Mouse (Mus musculus) midbrain, embryonic 12.5 days (tissue): ENCODE data around the gene Gfod1. TPM values are rescaled to one million over a fixed set of nuclear protein-coding genes. Genes with fewer than 3 reads are reported as not detected.

ENCODE experiments used
- ATAC-seq: fragments of 200-750 bp; cut with Nextera tagmentation; 2 replicates; pipeline ENCODE4 v1.8.0; 2017; ENCODE audit warnings: low read depth, moderate TSS enrichment, moderate library complexity; ENCODE audit not compliant: low FRiP score
- H3K27ac ChIP-seq: fragments of 300-500 bp; sonication (generic); replicated peaks from 2 replicates; pipeline ENCODE4 v1.5.1; 2016; ENCODE audit warnings: mild to moderate bottlenecking
- H3K27me3 ChIP-seq: fragments of 300-500 bp; sonication (generic); 2 replicates; pipeline ENCODE4 v1.6.1; 2016; ENCODE audit warnings: mild to moderate bottlenecking
- H3K36me3 ChIP-seq: fragments of 300-500 bp; sonication (generic); 2 replicates; pipeline ENCODE4 v1.6.1; 2016
- H3K4me1 ChIP-seq: fragments of 300-500 bp; sonication (generic); 2 replicates; pipeline ENCODE4 v1.6.1; 2016
- H3K4me2 ChIP-seq: fragments of 300-500 bp; sonication (generic); replicated peaks from 2 replicates; pipeline ENCODE4 v1.6.1; 2016; ENCODE audit warnings: mild to moderate bottlenecking, moderate library complexity
- H3K4me3 ChIP-seq: fragments of 300-500 bp; sonication (generic); 2 replicates; pipeline ENCODE4 v1.5.1; 2016; ENCODE audit warnings: mild to moderate bottlenecking
- H3K9ac ChIP-seq: fragments of 300-500 bp; sonication (generic); replicated peaks from 2 replicates; pipeline ENCODE4 v1.6.1; 2016; ENCODE audit warnings: mild to moderate bottlenecking, moderate library complexity
- H3K9me3 ChIP-seq: fragments of 300-500 bp; sonication (generic); 2 replicates; pipeline ENCODE4 v1.6.1; 2016; ENCODE audit warnings: mild to moderate bottlenecking
- WGBS: fragments of 180-500 bp; shearing (Covaris S2); methylation state at CpG from one replicate; pipeline ENCODE4 v1.1.7; 2016; 5-methylcytosine and 5-hydroxymethylcytosine counted together
- polyA plus RNA-seq: library from polyadenylated mRNA; unstranded; fragments of >200 nt; fragmentation: Nextera tagmentation; extraction: Ambion mirVana; gene quantifications from 2 replicates; pipeline ENCODE4 v1.2.1, GENCODE M21; 2016

Gene Gfod1
- polyA plus RNA-seq, 1 experiment from 2014 or later, result 1.6 TPM

DNA sequence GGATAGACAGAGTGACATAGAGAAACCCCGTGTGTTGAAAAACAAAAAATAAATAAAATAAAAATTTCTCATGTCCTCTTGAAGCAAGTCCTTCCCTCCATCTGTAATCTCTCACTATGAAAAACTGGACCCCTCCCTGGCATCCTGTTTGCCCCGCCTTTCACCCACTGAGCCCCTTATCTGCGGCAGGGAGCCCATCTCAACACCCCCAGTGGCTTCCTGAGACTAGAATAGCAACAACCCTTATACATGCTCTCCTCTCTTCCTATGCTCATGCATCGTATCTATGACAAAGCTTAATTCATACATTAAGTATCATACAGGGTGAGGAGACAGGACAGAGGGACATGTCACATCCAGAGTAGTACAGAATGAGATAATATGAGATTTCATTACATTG, 68.0 kb downstream of the Gfod1 start:
- H3K9me3 ChIP-seq, result no peaks in the 10 kb centered on the region
- H3K4me1 ChIP-seq, result peaks cover 13% of the 10 kb centered on the region
- H3K27me3 ChIP-seq, result no peaks in the 10 kb centered on the region
- no peak for ATAC-seq
- no peak overlapping the region for H3K4me3 ChIP-seq
- no peak overlapping the region for H3K9ac ChIP-seq
- WGBS, result 77% methylated on average over 4 of the region's 4 CpGs
- peak overlapping the region; percentile 42; the same call in 1 of the 2 replicates for H3K27ac ChIP-seq
- H3K36me3 ChIP-seq, result no peaks in the 10 kb centered on the region
- no peak overlapping the region for H3K4me2 ChIP-seq

DNA sequence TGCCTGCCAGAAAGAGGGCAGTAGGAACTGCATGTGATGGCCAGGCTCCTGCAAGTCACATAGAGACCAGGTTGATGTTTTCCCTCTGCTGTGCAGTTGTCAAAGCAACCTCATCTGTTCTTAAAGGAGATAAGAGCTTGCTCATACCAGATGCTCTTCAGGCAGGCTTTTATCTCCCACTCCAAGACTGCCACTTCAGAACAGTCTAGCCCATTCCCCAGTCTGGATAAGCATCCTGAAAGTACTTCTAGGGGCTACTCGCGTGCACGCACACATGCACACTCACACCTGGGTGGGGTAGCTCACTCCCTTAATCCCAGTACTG, 68.4 kb downstream of the Gfod1 start:
- no peak overlapping the region for H3K4me3 ChIP-seq
- no peaks in the 10 kb centered on the region for H3K27me3 ChIP-seq
- ATAC-seq, result peak; percentile 34; the same call in 1 of the 2 replicates
- WGBS, result 70% methylated on average over 3 of the region's 3 CpGs
- H3K4me1 ChIP-seq, result peaks cover 9% of the 10 kb centered on the region
- no peak overlapping the region for H3K4me2 ChIP-seq
- no peak overlapping the region for H3K9ac ChIP-seq
- H3K27ac ChIP-seq, result peak overlapping the region; percentile 42; the same call in 1 of the 2 replicates
- H3K9me3 ChIP-seq, result no peaks in the 10 kb centered on the region
- H3K36me3 ChIP-seq, result no peaks in the 10 kb centered on the region

DNA sequence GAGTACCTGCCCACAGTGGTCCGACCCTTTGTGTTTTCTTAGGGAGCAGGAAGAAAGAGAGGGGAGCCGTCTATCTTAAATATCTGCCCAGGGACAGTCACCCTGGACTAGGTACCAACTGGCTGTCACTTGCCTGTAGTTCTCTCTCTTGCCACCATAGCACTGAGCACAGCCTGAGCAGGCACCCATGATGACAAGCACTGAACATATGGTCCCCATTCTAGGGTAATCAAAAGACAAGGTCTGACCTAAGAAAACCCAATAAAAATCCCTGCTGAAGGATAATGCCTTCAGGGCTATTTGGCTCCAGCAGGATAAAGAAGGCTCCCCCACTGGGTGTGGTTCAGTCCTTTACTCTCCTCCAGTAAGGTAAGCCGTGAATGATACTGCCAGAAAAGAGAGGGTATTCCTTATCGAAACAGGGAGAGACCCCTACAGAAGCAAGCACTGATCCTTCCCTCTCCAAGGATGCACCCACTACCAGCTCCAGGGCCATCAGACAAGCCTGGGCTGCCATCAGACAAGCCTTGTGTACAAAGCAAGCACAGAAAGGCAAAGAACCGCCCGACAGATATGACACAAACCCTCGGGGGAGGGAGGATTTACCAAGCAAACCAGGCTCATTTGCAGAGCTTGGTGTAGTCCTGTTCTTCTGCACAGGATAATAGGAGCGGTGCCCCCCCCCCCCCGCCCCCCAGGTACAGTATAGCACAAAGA, 68.9 kb downstream of the Gfod1 start:
- Histone ChIP-seq H3K27me3 (no peaks in the 10 kb centered on the region), H3K9ac (no peak overlapping the region), H3K9me3 (no peaks in the 10 kb centered on the region), H3K36me3 (no peaks in the 10 kb centered on the region), H3K4me3 (no peak overlapping the region), H3K27ac (peak overlapping the region; percentile 42; the same call in 1 of the 2 replicates), H3K4me1 (peaks cover 9% of the 10 kb centered on the region), H3K4me2 (no peak overlapping the region)
- ATAC-seq, result no peak
- 62% methylated on average over 9 of the region's 9 CpGs for WGBS

DNA sequence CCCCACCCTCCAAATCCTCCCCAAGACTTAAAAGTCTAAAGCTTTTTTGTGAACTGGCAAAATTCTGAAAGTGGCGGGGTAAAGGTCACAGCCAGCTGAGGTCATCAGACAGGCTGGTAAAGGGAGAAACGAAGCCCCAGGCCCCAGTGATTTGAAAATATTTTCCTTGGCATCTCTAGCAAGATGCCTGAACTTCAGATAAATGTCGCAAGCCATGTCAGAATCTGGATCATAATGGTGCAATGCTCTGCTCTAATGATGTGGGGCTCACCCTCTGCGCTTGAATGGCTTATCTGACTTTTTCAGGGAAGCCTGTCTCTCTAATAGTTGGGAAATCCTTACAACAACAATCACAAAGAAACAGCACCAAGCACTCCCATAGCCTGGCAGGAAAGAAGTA, 70.6 kb downstream of the Gfod1 start:
- no peak overlapping the region for H3K27ac ChIP-seq
- H3K36me3 ChIP-seq, result no peaks in the 10 kb centered on the region
- H3K4me2 ChIP-seq, result no peak overlapping the region
- peaks cover 9% of the 10 kb centered on the region for H3K4me1 ChIP-seq
- no peak overlapping the region for H3K9ac ChIP-seq
- H3K9me3 ChIP-seq, result no peaks in the 10 kb centered on the region
- no peak overlapping the region for H3K4me3 ChIP-seq
- no peak for ATAC-seq
- 64% methylated on average over 4 of the region's 4 CpGs for WGBS
- H3K27me3 ChIP-seq, result no peaks in the 10 kb centered on the region

DNA sequence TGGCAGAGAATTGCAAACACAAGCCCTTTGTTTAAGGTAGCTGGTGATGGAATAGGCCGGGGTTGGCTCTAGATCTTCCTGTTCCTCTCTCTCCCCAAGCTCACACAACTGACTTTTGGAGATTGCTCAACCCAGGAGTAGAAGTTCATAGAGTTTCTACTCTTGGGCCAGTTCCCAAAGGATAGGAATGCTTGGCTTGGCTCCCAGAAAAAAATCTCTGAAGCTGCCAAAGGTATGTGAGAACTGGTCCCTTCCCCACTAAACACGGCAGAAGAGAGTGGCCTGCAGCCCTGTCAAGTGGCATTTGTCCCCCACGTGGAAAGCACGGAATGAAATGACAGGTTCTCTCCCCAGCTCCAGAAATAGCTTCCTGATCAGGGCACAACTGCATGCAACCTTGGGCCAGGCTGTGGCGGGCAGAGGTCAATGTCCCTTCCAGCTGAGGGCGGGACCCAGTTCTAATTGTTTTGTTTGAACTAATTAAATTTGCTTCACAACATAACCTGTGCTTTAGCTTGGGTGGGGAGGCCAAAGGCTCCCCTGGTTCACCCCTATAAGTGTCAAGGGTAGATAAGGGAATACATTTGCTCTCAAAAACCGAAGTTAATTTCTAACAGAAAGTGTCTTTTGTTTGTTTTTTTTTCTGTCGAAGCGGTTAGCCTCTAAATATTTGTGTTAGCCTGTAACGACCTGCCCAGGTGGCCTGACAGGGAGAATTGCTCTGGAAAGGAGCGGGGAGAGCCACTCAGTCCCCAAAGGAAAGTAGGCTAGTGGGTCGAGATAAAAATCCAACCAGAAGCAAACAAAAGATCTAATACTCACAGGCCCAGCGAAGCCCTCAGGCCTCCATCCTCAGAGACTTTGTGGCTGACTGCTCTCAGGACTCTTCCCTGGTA, 71.8 kb downstream of the Gfod1 start:
- Histone ChIP-seq H3K36me3 (no peaks in the 10 kb centered on the region), H3K4me1 (peaks cover 9% of the 10 kb centered on the region), H3K27me3 (no peaks in the 10 kb centered on the region), H3K9ac (no peak overlapping the region), H3K4me2 (no peak overlapping the region), H3K9me3 (no peaks in the 10 kb centered on the region), H3K27ac (no peak overlapping the region), H3K4me3 (no peak overlapping the region)
- WGBS, result 55% methylated on average over 13 of the region's 13 CpGs
- no peak for ATAC-seq

DNA sequence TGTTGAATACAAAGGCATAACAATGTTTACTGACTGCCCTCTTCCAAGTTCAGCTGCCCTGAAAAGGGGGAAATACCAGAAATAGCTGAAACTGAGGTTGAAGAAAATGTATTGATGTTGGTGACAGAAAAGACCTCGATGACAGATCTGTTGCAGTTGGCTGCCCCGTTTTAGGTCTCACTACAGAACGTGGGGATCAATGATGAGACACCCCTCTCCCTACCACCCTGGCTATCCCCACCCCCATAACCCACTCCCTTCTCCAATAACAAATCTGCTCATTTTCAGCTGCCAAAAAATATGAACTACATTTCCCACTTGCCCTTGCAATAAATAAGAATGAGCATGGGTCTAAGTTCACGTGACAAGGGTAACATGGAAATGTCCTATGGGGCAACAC, 73.1 kb downstream of the Gfod1 start:
- no peak overlapping the region for H3K9ac ChIP-seq
- no peak overlapping the region for H3K27ac ChIP-seq
- H3K4me3 ChIP-seq, result no peak overlapping the region
- H3K4me2 ChIP-seq, result no peak overlapping the region
- 81% methylated on average over 4 of the region's 4 CpGs for WGBS
- H3K27me3 ChIP-seq, result no peaks in the 10 kb centered on the region
- no peaks in the 10 kb centered on the region for H3K9me3 ChIP-seq
- H3K36me3 ChIP-seq, result no peaks in the 10 kb centered on the region
- no peak for ATAC-seq
- H3K4me1 ChIP-seq, result peaks cover 9% of the 10 kb centered on the region

DNA sequence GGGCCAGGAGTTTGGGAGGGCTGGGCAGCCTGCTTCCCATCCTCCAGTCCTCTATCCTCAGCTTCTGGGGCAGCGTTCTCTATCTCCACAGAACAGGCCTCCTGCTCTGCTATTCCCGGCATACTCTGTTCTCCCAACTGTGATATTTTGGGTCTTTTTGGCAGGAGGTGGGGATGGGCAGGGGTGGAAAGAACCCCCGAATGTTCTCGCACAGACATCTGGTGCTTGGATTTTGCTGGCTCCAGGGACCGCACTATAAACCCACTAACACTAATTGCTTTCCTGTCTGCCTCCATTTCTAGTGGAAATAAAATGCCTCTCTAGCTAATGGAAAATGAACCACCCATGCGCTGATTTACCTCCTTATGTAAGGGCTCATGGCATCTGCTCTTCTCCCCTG, 73.7 kb downstream of the Gfod1 start:
- no peak for ATAC-seq
- no peaks in the 10 kb centered on the region for H3K9me3 ChIP-seq
- H3K27me3 ChIP-seq, result no peaks in the 10 kb centered on the region
- H3K36me3 ChIP-seq, result no peaks in the 10 kb centered on the region
- H3K9ac ChIP-seq, result no peak overlapping the region
- no peak overlapping the region for H3K4me3 ChIP-seq
- 85% methylated on average over 6 of the region's 6 CpGs for WGBS
- peaks cover 5% of the 10 kb centered on the region for H3K4me1 ChIP-seq
- H3K27ac ChIP-seq, result no peak overlapping the region
- H3K4me2 ChIP-seq, result no peak overlapping the region

DNA sequence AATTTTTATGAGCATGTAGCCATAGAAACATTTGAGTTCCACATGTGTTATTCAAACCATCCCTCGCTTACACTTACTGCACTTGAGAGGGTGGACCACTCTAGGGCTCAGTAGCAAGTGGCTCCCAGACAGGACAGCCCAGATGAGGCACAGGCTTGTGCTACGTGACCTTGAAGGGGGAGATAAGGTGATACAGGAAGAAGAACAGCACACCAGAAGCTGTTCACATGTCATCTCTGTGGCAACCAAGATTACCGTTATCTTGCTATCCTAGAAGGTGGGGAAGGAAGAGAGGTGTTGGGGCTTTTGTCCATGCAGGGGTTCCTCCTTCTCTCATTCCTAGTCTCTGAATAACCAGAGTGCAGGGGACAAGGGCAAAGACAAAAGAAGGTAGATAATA, 74.2 kb downstream of the Gfod1 start:
- Histone ChIP-seq H3K27ac (no peak overlapping the region), H3K4me2 (no peak overlapping the region), H3K27me3 (no peaks in the 10 kb centered on the region), H3K4me3 (no peak overlapping the region), H3K4me1 (peaks cover 4% of the 10 kb centered on the region), H3K36me3 (no peaks in the 10 kb centered on the region), H3K9ac (no peak overlapping the region), H3K9me3 (no peaks in the 10 kb centered on the region)
- WGBS, result 92% methylated on average over 3 of the region's 3 CpGs
- no peak for ATAC-seq

DNA sequence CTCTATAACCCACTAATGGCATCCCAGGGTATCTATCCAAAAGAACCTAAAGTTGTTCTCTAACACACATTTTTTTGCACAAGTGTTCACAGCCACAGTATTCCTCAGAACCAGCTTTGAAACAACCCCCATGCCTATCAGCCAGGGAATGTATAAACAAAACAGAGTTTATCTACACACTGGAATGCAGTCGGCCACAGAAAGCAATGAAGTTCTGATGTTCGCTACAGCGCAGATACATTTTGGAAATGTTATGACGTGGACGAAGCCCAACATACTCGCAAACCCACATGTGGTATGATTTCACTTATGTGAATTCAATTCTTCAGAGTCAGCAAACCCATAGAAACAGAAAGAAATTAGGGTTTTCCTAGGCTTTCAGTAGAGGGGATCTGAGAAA, 75.8 kb downstream of the Gfod1 start:
- WGBS, result 88% methylated on average over 6 of the region's 6 CpGs
- H3K4me3 ChIP-seq, result no peak overlapping the region
- no peaks in the 10 kb centered on the region for H3K36me3 ChIP-seq
- H3K9ac ChIP-seq, result no peak overlapping the region
- no peaks in the 10 kb centered on the region for H3K27me3 ChIP-seq
- H3K9me3 ChIP-seq, result no peaks in the 10 kb centered on the region
- ATAC-seq, result no peak
- no peak overlapping the region for H3K4me2 ChIP-seq
- H3K4me1 ChIP-seq, result peaks cover 4% of the 10 kb centered on the region
- H3K27ac ChIP-seq, result no peak overlapping the region

DNA sequence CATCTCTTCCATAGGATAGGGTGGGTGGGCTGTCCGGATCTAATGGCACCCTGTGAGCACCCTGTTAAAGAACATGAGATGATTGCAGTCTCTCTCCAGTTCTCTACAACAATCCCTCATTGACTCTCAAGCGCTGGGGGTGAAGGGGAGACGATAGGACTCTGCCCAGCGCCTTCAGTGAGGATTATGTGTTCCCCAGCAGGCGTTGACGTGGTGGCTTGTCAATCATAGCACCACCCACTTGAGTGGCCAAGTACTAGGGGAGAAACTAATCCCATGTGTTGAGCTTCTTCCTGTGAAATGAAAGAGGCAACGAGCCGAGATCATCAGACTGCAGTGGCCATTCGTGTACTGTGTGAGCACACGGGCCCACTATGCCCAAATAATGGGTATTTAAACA, 77.9 kb downstream of the Gfod1 start:
- no peak for ATAC-seq
- Histone ChIP-seq H3K9ac (no peak overlapping the region), H3K9me3 (no peaks in the 10 kb centered on the region), H3K4me3 (no peak overlapping the region), H3K36me3 (no peaks in the 10 kb centered on the region), H3K4me1 (no peaks in the 10 kb centered on the region), H3K27me3 (no peaks in the 10 kb centered on the region), H3K4me2 (no peak overlapping the region), H3K27ac (no peak overlapping the region)
- 70% methylated on average over 10 of the region's 10 CpGs for WGBS

DNA sequence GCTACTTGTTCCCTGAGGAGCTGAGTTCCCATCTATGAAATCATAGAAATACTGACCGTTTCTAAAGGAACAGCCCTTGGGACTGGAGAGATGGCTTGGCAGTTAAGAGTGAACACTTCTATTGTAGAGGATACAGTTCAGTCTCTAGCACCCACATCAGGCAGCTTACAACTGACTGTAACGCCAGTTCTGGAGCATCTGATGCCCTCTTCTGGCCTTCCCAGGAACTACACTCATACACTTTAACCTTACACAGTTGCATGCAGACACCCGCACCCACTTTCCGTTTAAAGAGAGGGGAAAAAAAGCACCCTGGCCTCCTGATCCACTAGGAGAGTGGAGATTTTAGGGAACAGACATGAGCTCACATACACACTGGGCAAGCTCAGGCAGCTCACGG, 78.8 kb downstream of the Gfod1 start:
- WGBS, result 70% methylated on average over 5 of the region's 5 CpGs
- Histone ChIP-seq H3K9me3 (no peaks in the 10 kb centered on the region), H3K27me3 (no peaks in the 10 kb centered on the region), H3K9ac (no peak overlapping the region), H3K4me2 (no peak overlapping the region), H3K4me1 (no peaks in the 10 kb centered on the region), H3K27ac (no peak overlapping the region), H3K36me3 (no peaks in the 10 kb centered on the region), H3K4me3 (no peak overlapping the region)
- ATAC-seq, result no peak

DNA sequence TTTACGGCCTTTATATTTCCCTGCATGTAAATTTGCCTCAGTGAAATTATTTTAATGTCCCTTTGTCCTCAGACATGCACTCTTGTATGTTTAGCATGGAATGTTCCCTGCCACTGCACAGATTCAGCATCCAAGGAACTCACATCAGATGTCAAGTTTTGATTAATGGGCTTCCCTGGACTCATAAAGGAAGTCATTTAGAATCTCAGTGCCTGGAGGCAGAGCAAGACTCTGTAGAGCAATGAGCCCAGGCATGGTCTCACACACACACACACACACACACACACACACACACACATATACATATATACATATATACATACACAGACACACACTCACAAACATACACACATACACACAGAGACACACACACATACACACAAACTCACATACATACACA, 81.9 kb downstream of the Gfod1 start:
- Histone ChIP-seq H3K36me3 (no peaks in the 10 kb centered on the region), H3K9ac (no peak overlapping the region), H3K27me3 (no peaks in the 10 kb centered on the region), H3K4me1 (no peaks in the 10 kb centered on the region), H3K27ac (no peak overlapping the region), H3K9me3 (no peaks in the 10 kb centered on the region), H3K4me3 (no peak overlapping the region), H3K4me2 (no peak overlapping the region)
- ATAC-seq, result no peak
- WGBS, result 95% methylated on average over 1 of the region's 1 CpGs
